Mouse (Mus musculus): Measurements from ENCODE around the gene Adamts18. TPM values are rescaled to one million over a fixed set of nuclear protein-coding genes. Genes with fewer than 3 reads are reported as not detected.
A peak's percentile ranks its signal among the peaks of the same experiment; 100 is the strongest.

The Adamts18 gene
- polyA plus RNA-seq (2016; fragmentation: Nextera tagmentation; extraction: Ambion mirVana), result 5.6 and 6.3 TPM in 2 replicates

- WGBS, result under 1% methylated on average over 32 of the region's 32 CpGs
- peaks cover 3% of the 10 kb centered on the region; the same call in 1 of the 2 replicates for H3K9me3 ChIP-seq
- peaks cover 70% of the 10 kb centered on the region for H3K27me3 ChIP-seq
- peak within 1 kb of the TSS; percentile 29; the same call in 1 of the 2 replicates for H3K27ac ChIP-seq
- H3K36me3 ChIP-seq, result no peaks in the 10 kb centered on the region
- ATAC-seq (ENCODE audit: insufficient number of reproducible peaks, insufficient read depth, low FRiP score, low TSS enrichment, low read depth), result peak; percentile 67
- H3K4me3 ChIP-seq (replicated peaks), result peak within 1 kb of the TSS; percentile 49
- peak within 1 kb of the TSS; percentile 96 for H3K4me2 ChIP-seq
- peak within 1 kb of the TSS; percentile 47 for H3K9ac ChIP-seq (replicated peaks)
- H3K4me1 ChIP-seq (replicated peaks), result peaks cover 27% of the 10 kb centered on the region
Measured at GRCm38 (mm10) chr8:113848653-113849135, at the start of gene Adamts18. TSS of gene Adamts18 (minus strand) at chr8:113848738.

GRCm38 (mm10) chr8:113896446-113896845, 47.9 kb upstream of the Adamts18 start:
- ATAC-seq (ENCODE audit: insufficient number of reproducible peaks, insufficient read depth, low FRiP score, low TSS enrichment, low read depth), result no peak
- no peaks in the 10 kb centered on the region for H3K27me3 ChIP-seq
- WGBS, result 93% methylated on average over 1 of the region's 1 CpGs

GRCm38 (mm10) chr8:113891376-113891775, 42.8 kb upstream of the Adamts18 start:
- Histone ChIP-seq H3K9ac (replicated peaks) (no peak overlapping the region), H3K4me3 (replicated peaks) (no peak overlapping the region), H3K4me2 (no peak overlapping the region), H3K27ac (no peak overlapping the region), H3K27me3 (no peaks in the 10 kb centered on the region), H3K4me1 (replicated peaks) (no peaks in the 10 kb centered on the region; the same call in 1 of the 2 replicates), H3K36me3 (no peaks in the 10 kb centered on the region), H3K9me3 (0 out of 2 replicates have a peak, but pooled peaks cover 3% of the 10 kb centered on the region)
- no peak for ATAC-seq (ENCODE audit: insufficient number of reproducible peaks, insufficient read depth, low FRiP score, low TSS enrichment, low read depth)
- 59% methylated on average over 3 of the region's 3 CpGs for WGBS

More at GRCm38 (mm10) chr8:113896446-113896845, 47.9 kb upstream of the Adamts18 start:
- H3K9ac ChIP-seq (replicated peaks), result no peak overlapping the region
- H3K9me3 ChIP-seq, result no peaks in the 10 kb centered on the region
- H3K4me2 ChIP-seq, result no peak overlapping the region
- H3K27ac ChIP-seq, result no peak overlapping the region
- no peaks in the 10 kb centered on the region for H3K36me3 ChIP-seq
- H3K4me3 ChIP-seq (replicated peaks), result no peak overlapping the region
- H3K4me1 ChIP-seq (replicated peaks), result no peaks in the 10 kb centered on the region; the same call in 1 of the 2 replicates

DNA sequence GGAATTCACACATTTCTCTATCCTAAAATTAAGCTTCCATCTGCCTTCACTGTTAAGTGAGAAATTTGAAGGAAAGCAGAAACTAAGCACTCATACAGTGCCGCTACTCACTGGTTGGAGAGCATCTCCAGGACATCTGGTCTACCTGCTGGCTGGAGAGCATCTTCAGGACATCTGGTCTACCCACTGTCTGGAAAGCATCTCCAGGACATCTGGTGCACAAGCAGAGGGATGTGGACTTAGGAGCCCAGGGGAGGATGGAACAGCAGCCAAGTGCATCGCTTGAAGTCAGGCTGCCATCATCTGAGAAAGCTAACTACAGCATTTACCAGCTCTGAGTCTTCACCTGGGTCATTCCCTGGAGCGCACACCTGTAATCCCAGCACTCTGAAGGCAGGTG, 38.0 kb upstream of the Adamts18 start:
- Histone ChIP-seq H3K9me3 (0 out of 2 replicates have a peak, but pooled peaks cover 3% of the 10 kb centered on the region), H3K9ac (replicated peaks) (no peak overlapping the region), H3K36me3 (no peaks in the 10 kb centered on the region), H3K4me3 (replicated peaks) (no peak overlapping the region), H3K27me3 (0 out of 2 replicates have a peak, but pooled peaks cover 3% of the 10 kb centered on the region), H3K27ac (no peak overlapping the region), H3K4me1 (replicated peaks) (no peaks in the 10 kb centered on the region), H3K4me2 (no peak overlapping the region)
- ATAC-seq (ENCODE audit: insufficient number of reproducible peaks, insufficient read depth, low FRiP score, low TSS enrichment, low read depth), result no peak
- WGBS, result 94% methylated on average over 3 of the region's 3 CpGs

DNA sequence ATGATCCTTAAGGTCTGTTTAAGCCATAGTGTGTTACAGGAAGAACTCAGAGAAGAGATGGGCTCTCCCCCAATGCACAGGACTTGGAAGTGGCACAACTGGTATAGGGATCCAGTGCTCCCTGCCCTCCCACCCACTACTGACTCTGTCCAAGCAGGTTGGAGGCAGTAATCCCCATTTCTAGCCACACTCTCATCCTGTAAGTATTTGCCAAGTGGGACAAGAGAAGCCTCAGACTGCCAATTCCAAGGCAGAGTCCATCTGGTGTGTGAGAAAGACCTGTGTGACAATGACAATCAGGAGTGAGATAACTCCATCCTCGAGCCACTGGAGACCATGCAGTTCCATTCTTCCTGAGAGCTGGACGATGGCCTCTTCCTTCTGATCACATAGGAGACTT, 36.6 kb upstream of the Adamts18 start:
- WGBS, result 71% methylated on average over 2 of the region's 2 CpGs
- Histone ChIP-seq H3K4me2 (no peak overlapping the region), H3K27ac (no peak overlapping the region), H3K9ac (replicated peaks) (no peak overlapping the region), H3K27me3 (0 out of 2 replicates have a peak, but pooled peaks cover 3% of the 10 kb centered on the region), H3K9me3 (0 out of 2 replicates have a peak, but pooled peaks cover 3% of the 10 kb centered on the region), H3K4me3 (replicated peaks) (no peak overlapping the region), H3K4me1 (replicated peaks) (no peaks in the 10 kb centered on the region), H3K36me3 (no peaks in the 10 kb centered on the region)
- ATAC-seq (ENCODE audit: insufficient number of reproducible peaks, insufficient read depth, low FRiP score, low TSS enrichment, low read depth), result no peak

GRCm38 (mm10) chr8:113883994-113884393, 35.5 kb upstream of the Adamts18 start:
- H3K4me3 ChIP-seq (replicated peaks), result no peak overlapping the region
- H3K9ac ChIP-seq (replicated peaks), result no peak overlapping the region
- no peak overlapping the region for H3K4me2 ChIP-seq
- no peaks in the 10 kb centered on the region for H3K36me3 ChIP-seq
- 0 out of 2 replicates have a peak, but pooled peaks cover 3% of the 10 kb centered on the region for H3K27me3 ChIP-seq
- H3K9me3 ChIP-seq, result 0 out of 2 replicates have a peak, but pooled peaks cover 3% of the 10 kb centered on the region
- no peak for ATAC-seq (ENCODE audit: insufficient number of reproducible peaks, insufficient read depth, low FRiP score, low TSS enrichment, low read depth)
- no peaks in the 10 kb centered on the region for H3K4me1 ChIP-seq (replicated peaks)
- WGBS, result 51% methylated on average over 7 of the region's 7 CpGs
- no peak overlapping the region for H3K27ac ChIP-seq

DNA sequence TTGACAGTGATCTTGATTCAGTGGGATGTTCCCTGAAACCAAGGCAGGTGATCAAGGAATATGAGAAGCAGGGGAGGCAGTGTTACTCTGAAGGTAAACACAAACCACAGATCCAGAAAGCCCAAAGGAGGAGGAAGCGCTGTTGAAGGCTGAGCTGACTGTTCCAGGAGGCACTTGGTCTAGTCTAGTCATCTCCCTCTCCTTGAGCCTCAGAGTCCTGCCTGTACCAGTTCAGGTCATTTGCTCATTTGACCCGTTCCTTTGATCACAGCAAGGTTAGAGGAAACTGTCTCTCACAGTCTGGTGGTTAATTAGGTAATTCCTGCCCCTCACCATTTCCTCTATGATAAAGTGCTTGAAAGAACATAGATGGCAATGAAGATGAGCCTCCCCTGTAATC, 34.0 kb upstream of the Adamts18 start:
- WGBS, result 55% methylated on average over 2 of the region's 2 CpGs
- Histone ChIP-seq H3K27ac (no peak overlapping the region), H3K27me3 (0 out of 2 replicates have a peak, but pooled peaks cover 3% of the 10 kb centered on the region), H3K9me3 (0 out of 2 replicates have a peak, but pooled peaks cover 3% of the 10 kb centered on the region), H3K4me1 (replicated peaks) (no peaks in the 10 kb centered on the region; the same call in 1 of the 2 replicates), H3K9ac (replicated peaks) (no peak overlapping the region), H3K4me3 (replicated peaks) (no peak overlapping the region), H3K4me2 (no peak overlapping the region), H3K36me3 (no peaks in the 10 kb centered on the region)
- no peak for ATAC-seq (ENCODE audit: insufficient number of reproducible peaks, insufficient read depth, low FRiP score, low TSS enrichment, low read depth)

GRCm38 (mm10) chr8:113878411-113879006, 30.0 kb upstream of the Adamts18 start:
- Histone ChIP-seq H3K4me3 (replicated peaks) (no peak overlapping the region), H3K9me3 (no peaks in the 10 kb centered on the region), H3K27me3 (no peaks in the 10 kb centered on the region), H3K27ac (no peak overlapping the region), H3K36me3 (no peaks in the 10 kb centered on the region), H3K4me1 (replicated peaks) (no peaks in the 10 kb centered on the region; the same call in 1 of the 2 replicates), H3K4me2 (no peak overlapping the region), H3K9ac (replicated peaks) (no peak overlapping the region)
- WGBS, result 67% methylated on average over 3 of the region's 3 CpGs
- ATAC-seq (ENCODE audit: insufficient number of reproducible peaks, insufficient read depth, low FRiP score, low TSS enrichment, low read depth), result no peak

- H3K4me1 ChIP-seq (replicated peaks), result no peaks in the 10 kb centered on the region; the same call in 1 of the 2 replicates
- no peaks in the 10 kb centered on the region for H3K9me3 ChIP-seq
- ATAC-seq (ENCODE audit: insufficient number of reproducible peaks, insufficient read depth, low FRiP score, low TSS enrichment, low read depth), result no peak
- H3K4me2 ChIP-seq, result no peak overlapping the region
- H3K27ac ChIP-seq, result no peak overlapping the region
- no peaks in the 10 kb centered on the region for H3K27me3 ChIP-seq
- no peak overlapping the region for H3K4me3 ChIP-seq (replicated peaks)
- no peak overlapping the region for H3K9ac ChIP-seq (replicated peaks)
- WGBS, result 83% methylated on average over 12 of the region's 12 CpGs
- H3K36me3 ChIP-seq, result no peaks in the 10 kb centered on the region
Measured at GRCm38 (mm10) chr8:113873446-113874120, 25.0 kb upstream of the Adamts18 start.

GRCm38 (mm10) chr8:113872436-113872835, 23.9 kb upstream of the Adamts18 start:
- H3K4me1 ChIP-seq (replicated peaks), result no peaks in the 10 kb centered on the region
- no peak overlapping the region for H3K9ac ChIP-seq (replicated peaks)
- no peaks in the 10 kb centered on the region for H3K36me3 ChIP-seq
- no peak overlapping the region for H3K4me3 ChIP-seq (replicated peaks)
- no peak overlapping the region for H3K4me2 ChIP-seq
- H3K27me3 ChIP-seq, result peaks cover 3% of the 10 kb centered on the region; the same call in 1 of the 2 replicates
- no peak for ATAC-seq (ENCODE audit: insufficient number of reproducible peaks, insufficient read depth, low FRiP score, low TSS enrichment, low read depth)
- WGBS, result 91% methylated on average over 6 of the region's 6 CpGs
- no peak overlapping the region for H3K27ac ChIP-seq
- H3K9me3 ChIP-seq, result no peaks in the 10 kb centered on the region

GRCm38 (mm10) chr8:113866530-113866929, 18.0 kb upstream of the Adamts18 start:
- Histone ChIP-seq H3K36me3 (no peaks in the 10 kb centered on the region), H3K4me1 (replicated peaks) (peaks cover 10% of the 10 kb centered on the region), H3K27ac (no peak overlapping the region), H3K9me3 (0 out of 2 replicates have a peak, but pooled peaks cover 12% of the 10 kb centered on the region), H3K4me2 (no peak overlapping the region), H3K27me3 (peaks cover 3% of the 10 kb centered on the region; the same call in 1 of the 2 replicates), H3K4me3 (replicated peaks) (no peak overlapping the region), H3K9ac (replicated peaks) (no peak overlapping the region)
- 82% methylated on average over 4 of the region's 4 CpGs for WGBS
- ATAC-seq (ENCODE audit: insufficient number of reproducible peaks, insufficient read depth, low FRiP score, low TSS enrichment, low read depth), result no peak
